Mouse (Mus musculus): ENCODE data around the gene Olfr730. TPM values are rescaled to one million over a fixed set of nuclear protein-coding genes. Genes with fewer than 3 reads are reported as not detected.

Olfr730 gene
- not detected in 2 replicates for polyA plus RNA-seq (2015; fragmentation: Nextera tagmentation; extraction: Ambion mirVana)

DNA sequence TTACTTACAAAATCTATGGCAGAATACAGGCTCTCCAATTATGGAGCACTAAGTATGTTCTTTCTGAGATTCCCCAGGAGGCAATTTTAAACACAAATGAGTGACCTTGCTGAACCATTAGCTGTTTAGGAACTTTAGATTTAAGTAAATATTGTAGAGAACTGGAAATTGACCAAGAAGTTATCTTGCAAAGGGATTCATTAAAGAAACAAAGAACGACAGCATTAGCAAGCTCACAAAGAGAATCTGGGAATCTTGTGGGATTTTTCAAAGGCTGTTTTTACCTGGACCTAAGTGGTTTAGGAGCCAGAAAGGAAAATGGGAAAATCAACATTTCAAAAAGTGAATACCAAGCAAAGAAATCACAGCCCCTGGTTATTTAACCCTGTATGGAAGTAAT, at the start of gene Olfr730:
TSS of gene Olfr730 (minus strand) at position 101 of the 400 bp plus-strand sequence.
- no peak within 1 kb of the TSS for H3K4me3 ChIP-seq (replicated peaks)
- H3K4me1 ChIP-seq (replicated peaks) = no peaks in the 10 kb centered on the region
- H3K27ac ChIP-seq = no peak within 1 kb of the TSS
- H3K36me3 ChIP-seq = no peaks in the 10 kb centered on the region
- no peak within 1 kb of the TSS for H3K4me2 ChIP-seq (replicated peaks)
- no peaks in the 10 kb centered on the region for H3K9me3 ChIP-seq
- no peaks in the 10 kb centered on the region for H3K27me3 ChIP-seq (replicated peaks)
- no peak for ATAC-seq
- H3K9ac ChIP-seq = no peak within 1 kb of the TSS
- 44% methylated on average over 1 of the region's 1 CpGs for WGBS

DNA sequence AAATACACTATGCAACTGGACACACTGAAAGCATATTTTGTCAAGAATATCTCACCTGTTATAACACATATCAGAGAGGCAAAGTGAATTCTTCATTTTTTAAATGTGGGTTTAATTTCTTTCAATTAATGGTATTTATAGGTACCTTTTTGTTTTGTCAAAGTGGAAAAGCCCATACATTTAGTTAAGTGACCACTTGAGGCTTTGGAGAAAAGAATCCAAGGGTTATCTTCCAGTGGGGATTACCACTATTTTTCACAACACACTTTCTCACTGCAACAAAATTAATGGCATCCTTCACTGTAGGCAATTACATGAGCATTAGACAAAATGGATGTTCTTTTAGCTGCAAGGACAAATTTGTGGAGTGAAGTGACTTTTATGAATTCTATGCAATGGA, 35.2 kb downstream of the Olfr730 start, which contains the start of gene Olfr729:
TSS of gene Olfr729 (minus strand) at position 101 of the 400 bp plus-strand sequence.
- Histone ChIP-seq H3K4me3 (replicated peaks) (no peak within 1 kb of the TSS), H3K27me3 (replicated peaks) (no peaks in the 10 kb centered on the region), H3K27ac (no peak within 1 kb of the TSS), H3K4me2 (replicated peaks) (no peak within 1 kb of the TSS), H3K9ac (no peak within 1 kb of the TSS), H3K4me1 (replicated peaks) (no peaks in the 10 kb centered on the region), H3K9me3 (no peaks in the 10 kb centered on the region), H3K36me3 (no peaks in the 10 kb centered on the region)
- ATAC-seq = no peak

DNA sequence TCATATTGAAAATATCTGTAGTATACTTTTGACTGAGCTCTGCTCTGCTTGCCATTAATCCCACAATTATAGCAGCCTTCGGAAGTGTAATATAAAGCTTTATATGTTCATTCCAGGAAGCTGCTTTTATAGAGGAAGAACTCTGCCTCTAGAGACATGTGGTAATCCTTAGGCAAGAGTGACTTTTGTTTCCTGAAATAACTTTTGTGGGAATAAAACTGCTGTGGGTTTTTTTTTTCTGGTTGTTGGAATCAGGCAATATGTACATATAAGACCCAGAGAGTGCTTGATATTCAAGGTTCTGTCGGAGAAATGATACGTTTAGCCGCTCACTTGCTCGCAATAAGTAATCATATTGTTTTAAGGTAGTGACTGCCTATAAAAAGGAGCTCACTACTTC, 45.4 kb downstream of the Olfr730 start, which contains the start of gene Olfr728:
TSS of gene Olfr728 (minus strand) at position 101 of the 400 bp plus-strand sequence.
- WGBS = 89% methylated on average over 5 of the region's 5 CpGs
- Histone ChIP-seq H3K36me3 (no peaks in the 10 kb centered on the region), H3K9me3 (no peaks in the 10 kb centered on the region), H3K27ac (no peak within 1 kb of the TSS), H3K27me3 (replicated peaks) (no peaks in the 10 kb centered on the region), H3K4me1 (replicated peaks) (no peaks in the 10 kb centered on the region), H3K9ac (no peak within 1 kb of the TSS), H3K4me2 (replicated peaks) (no peak within 1 kb of the TSS), H3K4me3 (replicated peaks) (no peak within 1 kb of the TSS)
- ATAC-seq = no peak

Other genes starting within 250 kb of the Olfr730 start
- not detected in 2 replicates for gene Olfr724, start 224.9 kb downstream of the Olfr730 start, polyA plus RNA-seq (2015; fragmentation: Nextera tagmentation; extraction: Ambion mirVana)
- not detected in 2 replicates for gene Olfr725, start 147.8 kb downstream of the Olfr730 start, polyA plus RNA-seq (2015; fragmentation: Nextera tagmentation; extraction: Ambion mirVana)
- gene Olfr726, start 97.2 kb downstream of the Olfr730 start, polyA plus RNA-seq (2015; fragmentation: Nextera tagmentation; extraction: Ambion mirVana) = not detected in 2 replicates
- not detected in 2 replicates for gene Olfr727, start 65.0 kb downstream of the Olfr730 start, polyA plus RNA-seq (2015; fragmentation: Nextera tagmentation; extraction: Ambion mirVana)
- not detected in 2 replicates for gene Olfr728, start 45.5 kb downstream of the Olfr730 start, polyA plus RNA-seq (2015; fragmentation: Nextera tagmentation; extraction: Ambion mirVana)
- gene Olfr729, start 35.3 kb downstream of the Olfr730 start, polyA plus RNA-seq (2015; fragmentation: Nextera tagmentation; extraction: Ambion mirVana) = not detected in 2 replicates
- gene Olfr731, start 53.7 kb upstream of the Olfr730 start, polyA plus RNA-seq (2015; fragmentation: Nextera tagmentation; extraction: Ambion mirVana) = not detected in 2 replicates
- not detected in 2 replicates for gene Olfr732, start 96.0 kb upstream of the Olfr730 start, polyA plus RNA-seq (2015; fragmentation: Nextera tagmentation; extraction: Ambion mirVana)
- gene Olfr733, start 113.3 kb upstream of the Olfr730 start, polyA plus RNA-seq (2015; fragmentation: Nextera tagmentation; extraction: Ambion mirVana) = not detected in 2 replicates
- gene Olfr734, start 138.6 kb upstream of the Olfr730 start, polyA plus RNA-seq (2015; fragmentation: Nextera tagmentation; extraction: Ambion mirVana) = not detected in 2 replicates
- not detected in 2 replicates for gene Olfr735, start 160.7 kb upstream of the Olfr730 start, polyA plus RNA-seq (2015; fragmentation: Nextera tagmentation; extraction: Ambion mirVana)
- gene Tlr11, start 169.7 kb upstream of the Olfr730 start, polyA plus RNA-seq (2015; fragmentation: Nextera tagmentation; extraction: Ambion mirVana) = 0.10 TPM in 1 of 2 replicates, not detected in the other
- gene Olfr736, start 193.0 kb upstream of the Olfr730 start, polyA plus RNA-seq (2015; fragmentation: Nextera tagmentation; extraction: Ambion mirVana) = not detected in 2 replicates
- not detected in 2 replicates for gene Olfr738, start 219.4 kb upstream of the Olfr730 start, polyA plus RNA-seq (2015; fragmentation: Nextera tagmentation; extraction: Ambion mirVana)
- gene Olfr739, start 230.4 kb upstream of the Olfr730 start, polyA plus RNA-seq (2015; fragmentation: Nextera tagmentation; extraction: Ambion mirVana) = not detected in 2 replicates